Mouse (Mus musculus) C2C12 (cell line): ENCODE measurements around the gene Fbn1.

Source experiments
- CTCF ChIP-seq: IDR thresholded peaks from one replicate; pipeline ENCODE4 v1.5.1; 2011; ENCODE audit not compliant: control insufficient read depth, insufficient read depth, insufficient read length
- MAX ChIP-seq: IDR thresholded peaks from one replicate; pipeline ENCODE4 v1.6.1; 2011; ENCODE audit warnings: mild to moderate bottlenecking, control low read depth
- MYOD1 ChIP-seq: IDR thresholded peaks from one replicate; pipeline ENCODE4 v1.6.1; 2011; ENCODE audit warnings: low read depth; ENCODE audit not compliant: control insufficient read depth, insufficient read length
- MYOG ChIP-seq: IDR thresholded peaks from one replicate; pipeline ENCODE4 v1.6.1; 2011; ENCODE audit not compliant: control insufficient read depth, insufficient read length; ENCODE audit errors: extremely low read depth
- USF1 ChIP-seq: IDR thresholded peaks from one replicate; pipeline ENCODE4 v1.6.1; 2011; ENCODE audit warnings: low read depth, mild to moderate bottlenecking, control low read depth, moderate library complexity

- TF ChIP-seq CTCF (no peak), MYOD1 (no peak), MAX (no peak), USF1 (no peak), MYOG (no peak)
These were observed 123.4 kb downstream of the Fbn1 start for GRCm38 (mm10) chr2:125384415-125384814.
